In genomic region chrX:164541436-164542317, GRCm38 (mm10) we compare ENCODE assay signal across 8 mouse cellular contexts. TPM values are rescaled to one million over a fixed set of nuclear protein-coding genes. Genes with fewer than 3 reads are reported as not detected.
DNase-seq lines count a peak whose midpoint lies in the region; ATAC-seq and TF ChIP-seq lines count a peak whose summit lies in the region.

No protein-coding gene starts in this region.

- DNase-seq in frontal cortex, postnatal 14 days (ENCODE audit: low spot score in 2 of 2), result no peak
- DNase-seq in liver, postnatal 0 days, result no peak
- DNase-seq in embryo, embryonic 9.5 days (ENCODE audit: extremely low spot score), result peak; percentile 2
- no peak for DNase-seq in heart, postnatal 4 days

- no peak for TF ChIP-seq EP300 in liver, postnatal 0 days (IDR thresholded peaks at IDR 0.05; ENCODE audit: low read depth)

- 0 out of 2 replicates have a peak, but pooled peaks cover 3% of the 10 kb centered on the region for H3K27me3 ChIP-seq in liver, postnatal 0 days (ENCODE audit: insufficient read depth, low read length)
- H3K27me3 ChIP-seq in liver, embryonic 12.5 days (replicated peaks), result no peaks in the 10 kb centered on the region
- H3K27me3 ChIP-seq in midbrain, embryonic 15.5 days (replicated peaks), result no peaks in the 10 kb centered on the region

- peak; percentile 59; the same call in 1 of the 2 replicates for ATAC-seq in frontal cortex, adult (ENCODE audit: low TSS enrichment)
- ATAC-seq in liver, postnatal 0 days, result no peak
- ATAC-seq in liver, embryonic 12.5 days, result no peak
- ATAC-seq in midbrain, embryonic 15.5 days (replicated peaks), result peak; percentile 65; the same call in 1 of the 2 replicates
- no peak for ATAC-seq in megakaryocyte, adult 5-6 weeks (ENCODE audit: poor library complexity, severe bottlenecking)

- no peaks in the 10 kb centered on the region for H3K4me1 ChIP-seq in liver, postnatal 0 days (ENCODE audit: insufficient read depth)
- H3K4me1 ChIP-seq in liver, embryonic 12.5 days, result no peaks in the 10 kb centered on the region
- H3K4me1 ChIP-seq in midbrain, embryonic 15.5 days, result no peaks in the 10 kb centered on the region

- no peak overlapping the region for H3K4me2 ChIP-seq in liver, postnatal 0 days (ENCODE audit: low read depth, low read length)
- no peak overlapping the region for H3K4me2 ChIP-seq in liver, embryonic 12.5 days
- peak overlapping the region; percentile 10; the same call in 1 of the 2 replicates for H3K4me2 ChIP-seq in midbrain, embryonic 15.5 days

- H3K27ac ChIP-seq in liver, postnatal 0 days (ENCODE audit: low read depth), result no peak overlapping the region
- H3K27ac ChIP-seq in liver, embryonic 12.5 days, result no peak overlapping the region
- H3K27ac ChIP-seq in midbrain, embryonic 15.5 days, result no peak overlapping the region

- peak; percentile 46 for TF ChIP-seq CTCF in liver, postnatal 0 days (IDR thresholded peaks at IDR 0.05; ENCODE audit: low read depth)

- no peaks in the 10 kb centered on the region for H3K9me3 ChIP-seq in liver, postnatal 0 days (ENCODE audit: low read length)
- no peaks in the 10 kb centered on the region for H3K9me3 ChIP-seq in liver, embryonic 12.5 days (replicated peaks)
- no peaks in the 10 kb centered on the region for H3K9me3 ChIP-seq in midbrain, embryonic 15.5 days

- 46% methylated on average over 11 of the region's 11 CpGs for WGBS in liver, postnatal 0 days (ENCODE audit: insufficient replicate concordance)
- 48% methylated on average over 11 of the region's 11 CpGs for WGBS in liver, embryonic 12.5 days (ENCODE audit: insufficient replicate concordance)
- WGBS in midbrain, embryonic 15.5 days, result 34% methylated on average over 11 of the region's 11 CpGs

- no peaks in the 10 kb centered on the region for H3K36me3 ChIP-seq in liver, postnatal 0 days (replicated peaks; ENCODE audit: insufficient read depth, low read length)
- H3K36me3 ChIP-seq in liver, embryonic 12.5 days, result no peaks in the 10 kb centered on the region
- H3K36me3 ChIP-seq in midbrain, embryonic 15.5 days (replicated peaks), result no peaks in the 10 kb centered on the region

- H3K9ac ChIP-seq in liver, postnatal 0 days (replicated peaks), result no peak overlapping the region
- no peak overlapping the region for H3K9ac ChIP-seq in liver, embryonic 12.5 days
- H3K9ac ChIP-seq in midbrain, embryonic 15.5 days, result no peak overlapping the region

- no peak overlapping the region for H3K4me3 ChIP-seq in liver, postnatal 0 days (ENCODE audit: low read depth, low read length)
- H3K4me3 ChIP-seq in liver, embryonic 12.5 days, result no peak overlapping the region
- no peak overlapping the region for H3K4me3 ChIP-seq in midbrain, embryonic 15.5 days

RNA-seq across cellular contexts. Expression of gene Asb9, which starts 35.5 kb away (rescaled TPM):
- polyA plus RNA-seq in liver, postnatal 0 days (2015; fragmentation: Nextera tagmentation; extraction: Ambion mirVana), result not detected in 2 replicates
- not detected in 2 replicates for polyA plus RNA-seq in liver, embryonic 12.5 days (2016; fragmentation: Nextera tagmentation; extraction: Ambion mirVana)
- not detected in 2 replicates for polyA plus RNA-seq in midbrain, embryonic 15.5 days (2015; fragmentation: Nextera tagmentation; extraction: Ambion mirVana)
- total RNA-seq in megakaryocyte, adult 5-6 weeks (2015), result not detected in 2 replicates
- not detected in 2 replicates for total RNA-seq in megakaryocyte, adult 5-6 weeks (2017)
- not detected for total RNA-seq in heart, postnatal 4 days (2021)

Comparison
In these comparisons a context has a peak if more than half of its experiments do, and no peak if none do; other contexts are left out.
1. ATAC-seq: peak in frontal cortex, adult (single experiment) and midbrain, embryonic 15.5 days (single experiment); none in liver, postnatal 0 days (single experiment), liver, embryonic 12.5 days (single experiment) and megakaryocyte, adult 5-6 weeks (single experiment).